ENCODE assay signal across 9 mouse cellular contexts in the genomic region with DNA sequence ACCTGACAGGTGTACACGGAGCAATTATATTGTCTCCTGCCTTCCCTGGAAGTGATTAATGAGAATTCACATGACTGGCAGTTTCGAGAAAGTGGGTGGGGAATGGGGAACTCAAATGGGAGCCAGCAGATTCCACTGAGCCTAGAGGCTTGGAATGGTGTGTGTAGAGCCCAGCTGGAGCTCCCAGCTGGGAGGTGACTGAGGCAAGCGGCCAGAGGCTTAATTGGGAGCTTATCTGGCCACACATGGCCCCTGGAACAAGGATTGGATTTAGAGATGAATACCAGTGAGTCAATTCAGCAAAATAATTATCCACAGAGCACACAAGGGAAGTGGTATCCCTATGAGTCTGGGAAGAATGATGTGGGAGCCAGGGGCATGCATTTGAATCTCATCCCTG.
DNase-seq lines count a peak whose midpoint lies in the region; ATAC-seq and TF ChIP-seq lines count a peak whose summit lies in the region.
"Had no signal": no experiment of that assay in that cellular context is flagged by ENCODE, and none has a peak within 500 bp of the region (broad histone marks: within the 10 kb centered on the region; RNA-seq: fewer than 3 reads in every experiment).

No protein-coding gene starts in this region.

- TF ChIP-seq CTCF in lung, adult 2 months (IDR thresholded peaks at IDR 0.05; ENCODE audit: insufficient read depth, low read length), result no peak
- TF ChIP-seq CTCF in midbrain, postnatal 0 days (IDR thresholded peaks at IDR 0.05), result no peak

- no peak overlapping the region for H3K9ac ChIP-seq in midbrain, postnatal 0 days (replicated peaks; ENCODE audit: low read length, poor library complexity, severe bottlenecking)

- DNase-seq in embryo, embryonic 11 days, result peak; percentile 37
- no peak for DNase-seq in embryo, embryonic 10 days (ENCODE audit: low spot score)
- peak; percentile 50 for DNase-seq in lung, postnatal 10 days
- DNase-seq in lung, adult 2 months, result no peak
- DNase-seq in gastrocnemius, adult 8-10 months (ENCODE audit: low spot score in 2 of 2), result peak; percentile 23 to 43
- DNase-seq in midbrain, postnatal 0 days (ENCODE audit: low spot score), result peak; percentile 63
- DNase-seq in spleen, postnatal 4 days (ENCODE audit: low spot score in 2 of 2), result no peak

- 21% methylated on average over 3 of the region's 3 CpGs for WGBS in lung, adult 2 months
- 8% methylated on average over 3 of the region's 3 CpGs for WGBS in midbrain, postnatal 0 days

- no peak for TF ChIP-seq POLR2A in lung, adult 2 months (IDR thresholded peaks at IDR 0.05; ENCODE audit: borderline replicate concordance, extremely low read depth, low read depth, low read length)

- no peak overlapping the region for H3K4me2 ChIP-seq in midbrain, postnatal 0 days (ENCODE audit: low read depth, low read length, poor library complexity, severe bottlenecking)

- H3K27me3 ChIP-seq in midbrain, postnatal 0 days (ENCODE audit: insufficient read depth, low read length), result no peaks in the 10 kb centered on the region

- no peak overlapping the region for H3K4me3 ChIP-seq in lung, adult 2 months (replicated peaks; ENCODE audit: extremely low read depth, low read depth, low read length)
- no peak overlapping the region for H3K4me3 ChIP-seq in midbrain, postnatal 0 days (ENCODE audit: low read depth, low read length)

- H3K9me3 ChIP-seq in midbrain, postnatal 0 days (ENCODE audit: low read length), result no peaks in the 10 kb centered on the region; the same call in 1 of the 2 replicates

- H3K27ac ChIP-seq in midbrain, postnatal 0 days (ENCODE audit: low read depth, low read length), result no peak overlapping the region

- ATAC-seq in midbrain, postnatal 0 days (ENCODE audit: low FRiP score), result no peak
- ATAC-seq in cerebellum, adult (ENCODE audit: insufficient number of reproducible peaks, low FRiP score, low TSS enrichment), result no peak
- ATAC-seq: inflammation-experienced regulatory T-cells, adult 6 months had no signal

- no peaks in the 10 kb centered on the region for H3K36me3 ChIP-seq in midbrain, postnatal 0 days (ENCODE audit: insufficient read depth, low read length)

- no peaks in the 10 kb centered on the region for H3K4me1 ChIP-seq in lung, adult 2 months (ENCODE audit: control insufficient read depth, insufficient read depth, low read length)
- H3K4me1 ChIP-seq in midbrain, postnatal 0 days (ENCODE audit: insufficient read depth, low read length), result no peaks in the 10 kb centered on the region

Comparison
In these comparisons a context has a peak if more than half of its experiments do, and no peak if none do; other contexts are left out.
1. DNase-seq: peak in embryo, embryonic 11 days (single experiment), lung, postnatal 10 days (single experiment), gastrocnemius, adult 8-10 months (2 of 2) and midbrain, postnatal 0 days (single experiment); none in embryo, embryonic 10 days (single experiment), lung, adult 2 months (single experiment) and spleen, postnatal 4 days (0 of 2).